Mouse (Mus musculus) kidney, postnatal 4 days (tissue): ENCODE data around the gene Gm4985.
"Not testable (repeated sequence)": the region's sequence is repeated elsewhere in the genome, so short reads cannot be mapped to it uniquely, and the experiment has no call there.

Experiments
- DNase-seq, 2 experiments: peaks; one replicate each; pipeline ENCODE4 v3.0.0; 2021; ENCODE audit warnings: mixed read lengths in 2 of 2

Gm4985 gene

DNA sequence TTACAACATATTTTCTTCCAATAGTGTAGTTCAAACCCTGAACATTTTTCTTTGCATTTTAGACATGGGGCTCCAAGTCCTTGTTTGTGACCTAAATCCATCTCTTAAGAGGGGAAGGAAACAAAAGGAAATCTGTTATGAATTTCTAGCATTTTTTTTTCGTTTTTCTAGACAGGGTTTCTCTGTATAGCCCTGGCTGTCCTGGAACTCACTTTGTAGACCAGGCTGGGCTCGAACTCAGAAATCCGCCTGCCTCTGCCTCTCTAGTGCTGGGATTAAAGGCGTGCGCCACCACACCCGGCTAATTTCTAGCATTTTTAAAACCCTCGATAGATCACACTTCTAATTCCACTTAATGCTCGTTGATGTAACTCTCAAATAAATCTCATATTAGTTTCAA, at the start of gene Gm4985:
Gene Gm4985, minus strand, starts transcription at position 101 of the 400 bp plus-strand sequence.
- DNase-seq = not testable (repeated sequence)

DNA sequence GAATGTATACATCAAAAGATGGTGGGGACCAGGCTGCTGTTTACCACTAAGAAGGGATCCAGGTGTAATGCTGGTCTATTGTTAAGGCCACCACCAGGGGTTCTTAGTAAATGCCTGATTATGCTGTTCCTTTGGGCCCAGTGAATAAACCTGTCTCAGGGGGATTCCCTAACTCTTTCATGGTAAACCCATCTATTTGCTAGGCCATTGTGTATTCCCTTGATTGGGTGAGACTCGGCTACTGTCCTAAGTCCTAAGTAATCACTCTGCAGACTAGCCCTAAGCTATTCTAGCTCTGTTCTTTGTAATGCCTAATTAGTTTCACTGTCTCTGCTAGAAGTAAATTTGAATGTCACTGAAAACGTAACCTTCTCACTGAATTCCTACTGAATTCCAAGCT, 4.6 kb downstream of the Gm4985 start:
- DNase-seq = no peak
